Mouse (Mus musculus) forebrain, embryonic 11.5 days (tissue): Measurements from ENCODE around the gene Epha10. TPM values are rescaled to one million over a fixed set of nuclear protein-coding genes. Genes with fewer than 3 reads are reported as not detected.

Experiments used
- ATAC-seq: fragments of 200-750 bp; cut with Nextera tagmentation; replicated peaks from 2 replicates; pipeline ENCODE4 v1.8.0; 2017; ENCODE audit warnings: moderate TSS enrichment; ENCODE audit not compliant: low FRiP score
- DNase-seq: peaks from one replicate; pipeline ENCODE4 v3.0.0-alpha.2; 2017; ENCODE audit warnings: low spot score
- H3K27ac ChIP-seq: fragments of 300-500 bp; sonication (generic); 2 replicates; pipeline ENCODE4 v1.5.1; 2014; ENCODE audit warnings: low read depth, low read length
- H3K27me3 ChIP-seq: fragments of 300-500 bp; sonication (generic); 2 replicates; pipeline ENCODE4 v1.6.1; 2014; ENCODE audit warnings: mild to moderate bottlenecking, low read length, mixed read lengths; ENCODE audit not compliant: control insufficient read depth, insufficient read depth
- H3K36me3 ChIP-seq: fragments of 300-500 bp; sonication (generic); 2 replicates; pipeline ENCODE4 v1.6.1; 2014; ENCODE audit warnings: mild to moderate bottlenecking, low read length, moderate library complexity, mixed read lengths; ENCODE audit not compliant: control insufficient read depth, insufficient read depth
- H3K4me1 ChIP-seq: fragments of 300-500 bp; sonication (generic); replicated peaks from 2 replicates; pipeline ENCODE4 v1.6.1; 2014; ENCODE audit warnings: low read length, mixed read lengths; ENCODE audit not compliant: control insufficient read depth, insufficient read depth
- H3K4me2 ChIP-seq: fragments of 300-500 bp; sonication (generic); 2 replicates; pipeline ENCODE4 v1.6.1; 2014; ENCODE audit warnings: low read depth, mild to moderate bottlenecking, low read length, moderate library complexity, mixed read lengths; ENCODE audit not compliant: severe bottlenecking
- H3K4me3 ChIP-seq: fragments of 300-500 bp; sonication (generic); 2 replicates; pipeline ENCODE4 v1.5.1; 2014; ENCODE audit warnings: low read depth, low read length
- H3K9ac ChIP-seq: fragments of 300-500 bp; sonication (generic); 2 replicates; pipeline ENCODE4 v1.6.1; 2014; ENCODE audit warnings: low read length
- H3K9me3 ChIP-seq: fragments of 300-500 bp; sonication (generic); 2 replicates; pipeline ENCODE4 v1.6.1; 2016; ENCODE audit warnings: low read length, mixed read lengths; ENCODE audit not compliant: control insufficient read depth
- WGBS: fragments of 180-500 bp; shearing (Covaris S2); extraction: QIAGEN DNeasy Blood & Tissue Kit; methylation state at CpG from one replicate; pipeline ENCODE4 v1.1.7; 2014; 5-methylcytosine and 5-hydroxymethylcytosine counted together
- polyA plus RNA-seq: library from polyadenylated mRNA; unstranded; fragments of >200 nt; fragmentation: Nextera tagmentation; extraction: Ambion mirVana; gene quantifications from 2 replicates; pipeline ENCODE4 v1.2.1, GENCODE M21; 2014

Epha10 gene
- polyA plus RNA-seq, 1 experiment from 2014 or later: 1.5 TPM

- H3K9ac ChIP-seq: no peak overlapping the region
- ATAC-seq (no peak), DNase-seq (no peak)
- no peaks in the 10 kb centered on the region for H3K36me3 ChIP-seq
- no peak overlapping the region for H3K4me3 ChIP-seq
- H3K4me1 ChIP-seq: no peaks in the 10 kb centered on the region
- no peak overlapping the region for H3K27ac ChIP-seq
- H3K4me2 ChIP-seq: no peak overlapping the region
- H3K27me3 ChIP-seq: peaks cover 16% of the 10 kb centered on the region
- WGBS: 70% methylated on average over 7 of the region's 7 CpGs
- H3K9me3 ChIP-seq: no peaks in the 10 kb centered on the region
Observed at GRCm38 (mm10) chr4:124888702-124889101, 8.0 kb downstream of the Epha10 start.

GRCm38 (mm10) chr4:124889935-124890334 lies 9.2 kb downstream of the Epha10 start:
- H3K4me1 ChIP-seq: peaks cover 5% of the 10 kb centered on the region; the same call in 1 of the 2 replicates
- H3K4me2 ChIP-seq: no peak overlapping the region
- no peak overlapping the region for H3K9ac ChIP-seq
- WGBS: 89% methylated on average over 2 of the region's 2 CpGs
- no peak overlapping the region for H3K27ac ChIP-seq
- DNase-seq (no peak), ATAC-seq (no peak)
- H3K27me3 ChIP-seq: peaks cover 22% of the 10 kb centered on the region
- H3K4me3 ChIP-seq: no peak overlapping the region
- no peaks in the 10 kb centered on the region for H3K36me3 ChIP-seq
- H3K9me3 ChIP-seq: no peaks in the 10 kb centered on the region

GRCm38 (mm10) chr4:124890831-124891230 lies 10.1 kb downstream of the Epha10 start:
- ATAC-seq (no peak), DNase-seq (no peak)
- Histone ChIP-seq H3K27me3 (peaks cover 31% of the 10 kb centered on the region), H3K9me3 (no peaks in the 10 kb centered on the region), H3K27ac (no peak overlapping the region), H3K4me2 (no peak overlapping the region), H3K4me3 (no peak overlapping the region), H3K36me3 (no peaks in the 10 kb centered on the region), H3K9ac (no peak overlapping the region), H3K4me1 (peaks cover 5% of the 10 kb centered on the region; the same call in 1 of the 2 replicates)
- WGBS: 80% methylated on average over 5 of the region's 5 CpGs

GRCm38 (mm10) chr4:124893769-124894168 lies 13.1 kb downstream of the Epha10 start:
- 30% methylated on average over 6 of the region's 6 CpGs for WGBS
- H3K27me3 ChIP-seq: peaks cover 34% of the 10 kb centered on the region
- no peak for ATAC-seq

GRCm38 (mm10) chr4:124894508-124895428 lies 14.1 kb downstream of the Epha10 start:
- Histone ChIP-seq H3K9ac (peak overlapping the region; percentile 29), H3K4me3 (peak overlapping the region; percentile 43), H3K9me3 (no peaks in the 10 kb centered on the region), H3K27me3 (peaks cover 34% of the 10 kb centered on the region), H3K36me3 (no peaks in the 10 kb centered on the region), H3K4me1 (peaks cover 14% of the 10 kb centered on the region), H3K27ac (no peak overlapping the region), H3K4me2 (peak overlapping the region; percentile 75)
- no peak for ATAC-seq
- peak; percentile 65 for DNase-seq
- 1% methylated on average over 82 of the region's 83 CpGs for WGBS

More at GRCm38 (mm10) chr4:124893769-124894168, 13.1 kb downstream of the Epha10 start:
- DNase-seq: peak; percentile 48
- no peak overlapping the region for H3K27ac ChIP-seq
- no peak overlapping the region for H3K4me2 ChIP-seq
- no peaks in the 10 kb centered on the region for H3K9me3 ChIP-seq
- H3K4me1 ChIP-seq: peaks cover 10% of the 10 kb centered on the region
- no peaks in the 10 kb centered on the region for H3K36me3 ChIP-seq
- H3K9ac ChIP-seq: no peak overlapping the region
- H3K4me3 ChIP-seq: no peak overlapping the region

GRCm38 (mm10) chr4:124898428-124898827 lies 17.7 kb downstream of the Epha10 start:
- H3K9ac ChIP-seq: peak overlapping the region; percentile 20; the same call in 1 of the 2 replicates
- no peak for ATAC-seq
- H3K4me3 ChIP-seq: no peak overlapping the region
- WGBS: 11% methylated on average over 10 of the region's 10 CpGs
- no peaks in the 10 kb centered on the region for H3K36me3 ChIP-seq
- H3K9me3 ChIP-seq: no peaks in the 10 kb centered on the region
- DNase-seq: no peak
- H3K4me1 ChIP-seq: peaks cover 16% of the 10 kb centered on the region
- H3K4me2 ChIP-seq: no peak overlapping the region
- H3K27me3 ChIP-seq: peaks cover 27% of the 10 kb centered on the region
- no peak overlapping the region for H3K27ac ChIP-seq

- ATAC-seq: no peak
Observed at GRCm38 (mm10) chr4:124899906-124900305, 19.2 kb downstream of the Epha10 start.

GRCm38 (mm10) chr4:124905417-124905816 lies 24.7 kb downstream of the Epha10 start:
- no peaks in the 10 kb centered on the region for H3K36me3 ChIP-seq
- no peaks in the 10 kb centered on the region for H3K9me3 ChIP-seq
- H3K27ac ChIP-seq: peak overlapping the region; percentile 73; the same call in 1 of the 2 replicates
- H3K4me2 ChIP-seq: no peak overlapping the region
- no peaks in the 10 kb centered on the region for H3K27me3 ChIP-seq
- no peak overlapping the region for H3K4me3 ChIP-seq
- DNase-seq: no peak
- ATAC-seq: peak; percentile 44; the same call in 1 of the 2 replicates
- no peak overlapping the region for H3K9ac ChIP-seq
- peaks cover 7% of the 10 kb centered on the region; the same call in 1 of the 2 replicates for H3K4me1 ChIP-seq
- 66% methylated on average over 4 of the region's 4 CpGs for WGBS

More at GRCm38 (mm10) chr4:124899906-124900305, 19.2 kb downstream of the Epha10 start:
- Histone ChIP-seq H3K36me3 (no peaks in the 10 kb centered on the region), H3K4me2 (no peak overlapping the region), H3K27ac (no peak overlapping the region), H3K4me3 (no peak overlapping the region), H3K9me3 (no peaks in the 10 kb centered on the region), H3K4me1 (peaks cover 10% of the 10 kb centered on the region; the same call in 1 of the 2 replicates), H3K27me3 (peaks cover 12% of the 10 kb centered on the region), H3K9ac (peak overlapping the region; percentile 17; the same call in 1 of the 2 replicates)
- 58% methylated on average over 5 of the region's 5 CpGs for WGBS
- no peak for DNase-seq
